Mouse (Mus musculus) CH12.LX (cell line): ENCODE measurements around the gene Ncoa6. TPM values are rescaled to one million over a fixed set of nuclear protein-coding genes. Genes with fewer than 3 reads are reported as not detected.
"Not testable (repeated sequence)": the region's sequence is repeated elsewhere in the genome, so short reads cannot be mapped to it uniquely, and the experiment has no call there.

Experiments used
- DNase-seq: peaks from one replicate; pipeline ENCODE4 v3.0.0-alpha.2; 2013; ENCODE audit errors: extremely low read depth
- H3K27ac ChIP-seq: 2 replicates; pipeline ENCODE4 v1.5.1; 2012; ENCODE audit warnings: low read depth, mild to moderate bottlenecking, control low read depth, moderate library complexity; ENCODE audit not compliant: insufficient read depth
- H3K27me3 ChIP-seq: replicated peaks from 2 replicates; pipeline ENCODE3; 2012; ENCODE audit warnings: inconsistent platforms
- H3K36me3 ChIP-seq, 2 experiments: replicated peaks in 1 of 2; 2 replicates each; pipeline versions ENCODE3 to v1.6.1; 2012; ENCODE audit warnings: inconsistent platforms in 1 of 2, low read length in 1 of 2, mild to moderate bottlenecking in 1 of 2, mixed read lengths in 1 of 2, moderate library complexity in 1 of 2; ENCODE audit not compliant: control insufficient read depth in 1 of 2, insufficient read depth in 1 of 2
- H3K4me1 ChIP-seq, 2 experiments: 2 replicates each; pipeline ENCODE4 v1.6.1; 2012; ENCODE audit warnings: inconsistent platforms in 1 of 2, moderate library complexity in 1 of 2; ENCODE audit not compliant: insufficient read depth in 2 of 2, control insufficient read depth in 1 of 2
- H3K4me2 ChIP-seq: 2 replicates; pipeline ENCODE4 v1.6.1; 2012; ENCODE audit warnings: low read depth, mild to moderate bottlenecking, control low read depth; ENCODE audit not compliant: poor library complexity, insufficient read depth, severe bottlenecking
- H3K4me3 ChIP-seq, 3 experiments: fragments of 150-350 bp in 1 of 3; sonication (generic) in 1 of 3; replicated peaks in 1 of 3; 2 replicates each; pipeline versions ENCODE3 to v1.5.1; 2011 to 2012; ENCODE audit warnings: low read depth in 2 of 3, low read length in 2 of 3, mild to moderate bottlenecking in 2 of 3, moderate library complexity in 2 of 3, control low read depth in 1 of 3, improper control_type of control experiment in 1 of 3, inconsistent platforms in 1 of 3, mixed read lengths in 1 of 3; ENCODE audit not compliant: poor library complexity in 1 of 3
- H3K79me2 ChIP-seq: replicated peaks from 2 replicates; pipeline ENCODE4 v1.6.1; 2012; ENCODE audit warnings: mild to moderate bottlenecking, moderate library complexity; ENCODE audit not compliant: control insufficient read depth, poor library complexity, insufficient read depth, severe bottlenecking; ENCODE audit errors: extremely low read depth
- H3K9ac ChIP-seq: 2 replicates; pipeline ENCODE4 v1.6.1; 2012; ENCODE audit warnings: low read depth, mild to moderate bottlenecking, control low read depth, moderate library complexity; ENCODE audit not compliant: insufficient read depth
- H3K9me3 ChIP-seq: replicated peaks from 2 replicates; pipeline ENCODE3; 2012; ENCODE audit warnings: low read length, inconsistent platforms, mixed read lengths
- BHLHE40 ChIP-seq: IDR thresholded peaks from 2 replicates; pipeline ENCODE4 v1.6.1; 2011; ENCODE audit warnings: mild to moderate bottlenecking, low read depth, low read length, improper control_type of control experiment
- CTCF ChIP-seq, 2 experiments: IDR thresholded peaks in 1 of 2; conservative IDR thresholded peaks in 1 of 2; 2 replicates each; pipeline ENCODE4 v1.5.1; 2011 to 2012; ENCODE audit warnings: low read depth in 2 of 2, low read length in 2 of 2, improper control_type of control experiment in 1 of 2, inconsistent platforms in 1 of 2, mild to moderate bottlenecking in 1 of 2, moderate library complexity in 1 of 2
- HCFC1 ChIP-seq: IDR thresholded peaks from 2 replicates; pipeline ENCODE4 v1.6.1; 2012; ENCODE audit warnings: low read depth, mild to moderate bottlenecking, inconsistent platforms, low read length, improper control_type of control experiment
- KAT2A ChIP-seq: IDR thresholded peaks from 2 replicates; pipeline ENCODE4 v1.6.1; 2012; ENCODE audit warnings: low read length, improper control_type of control experiment, inconsistent platforms; ENCODE audit not compliant: insufficient replicate concordance
- MAZ ChIP-seq: IDR thresholded peaks from 2 replicates; pipeline ENCODE4 v1.6.1; 2012; ENCODE audit warnings: low read depth, mild to moderate bottlenecking, inconsistent platforms, low read length, improper control_type of control experiment, moderate library complexity
- MEF2A ChIP-seq: IDR thresholded peaks from 2 replicates; pipeline ENCODE4 v1.6.1; 2014; ENCODE audit warnings: low read depth, mild to moderate bottlenecking, inconsistent platforms, low read length, improper control_type of control experiment, borderline replicate concordance
- MXI1 ChIP-seq: IDR thresholded peaks from 2 replicates; pipeline ENCODE4 v1.6.1; 2011; ENCODE audit warnings: mild to moderate bottlenecking, low read depth, low read length, improper control_type of control experiment
- MYC ChIP-seq: IDR thresholded peaks from 2 replicates; pipeline ENCODE4 v1.6.1; 2011; ENCODE audit warnings: low read depth, mild to moderate bottlenecking, improper control_type of control experiment, low read length
- NELFE ChIP-seq: IDR thresholded peaks from 2 replicates; pipeline ENCODE4 v1.6.1; 2011; ENCODE audit warnings: low read depth, low read length, improper control_type of control experiment
- POLR2AphosphoS2 ChIP-seq: IDR thresholded peaks from 2 replicates; pipeline ENCODE4 v1.6.1; 2011; ENCODE audit warnings: low read depth, low read length, improper control_type of control experiment
- RAD21 ChIP-seq: IDR thresholded peaks from 2 replicates; pipeline ENCODE4 v1.6.1; 2011; ENCODE audit warnings: low read depth, mild to moderate bottlenecking, low read length, improper control_type of control experiment, moderate library complexity
- RCOR1 ChIP-seq: conservative IDR thresholded peaks from 2 replicates; pipeline ENCODE4 v1.6.1; 2012; ENCODE audit warnings: low read depth, mild to moderate bottlenecking, inconsistent platforms, low read length, improper control_type of control experiment
- USF2 ChIP-seq: conservative IDR thresholded peaks from 2 replicates; pipeline ENCODE4 v1.6.1; 2011; ENCODE audit warnings: low read depth, low read length, improper control_type of control experiment
- ZC3H11A ChIP-seq: IDR thresholded peaks from 2 replicates; pipeline ENCODE4 v1.6.1; 2012; ENCODE audit warnings: low read depth, mild to moderate bottlenecking, inconsistent platforms, low read length, improper control_type of control experiment
- ZKSCAN1 ChIP-seq: IDR thresholded peaks from 2 replicates; pipeline ENCODE4 v1.6.1; 2012; ENCODE audit warnings: low read depth, inconsistent platforms, low read length, improper control_type of control experiment, borderline replicate concordance
- ZMIZ1 ChIP-seq: IDR thresholded peaks from 2 replicates; pipeline ENCODE4 v1.6.1; 2012; ENCODE audit warnings: low read depth, mild to moderate bottlenecking, inconsistent platforms, low read length, improper control_type of control experiment
- dilution Hi-C: fragments of 300-500 bp; cut with MboI; formaldehyde crosslinking; loops from 2 replicates; pipeline ENCODE4 v1.14.3; 2020; ENCODE audit warnings: low sequenced_read_pairs; ENCODE audit not compliant: extremely low pct_unique_long_range_greater_than_20kb, extremely low pct_ligation_motif_present
- in situ Hi-C: fragments of 300-500 bp; cut with MboI; formaldehyde crosslinking; loops from 3 replicates; pipeline ENCODE4 v1.14.3; 2019; ENCODE audit warnings: low sequenced_read_pairs, low pct_ligation_motif_present, low pct_unique_long_range_greater_than_20kb, mixed read lengths
- polyA plus RNA-seq: library from polyadenylated mRNA; unstranded; fragments of >175 nt; gene quantifications from 2 replicates; pipeline ENCODE4 v1.2.1, GENCODE M21; 2012; ENCODE audit warnings: low read depth; ENCODE audit not compliant: insufficient read length
- total RNA-seq, 2 experiments: library from RNA; depleted of rRNA; stranded (reverse); fragments of 300-350 nt in 1 of 2; fragments of >200 nt in 1 of 2; gene quantifications; 2 replicates each; pipeline ENCODE4 v1.2.3; 2012 to 2014

Gene Ncoa6
- total and polyA plus RNA-seq, 3 experiments: 5.4 to 20.6 (median 5.9) TPM

- peaks cover 0 to 18% of the 10 kb centered on the region in 2 experiments for H3K36me3 ChIP-seq
- H3K79me2 ChIP-seq: peaks cover 4% of the 10 kb centered on the region; the same call in 1 of the 2 replicates
- H3K27me3 ChIP-seq: no peaks in the 10 kb centered on the region
- peak; percentile 3 for DNase-seq
- no peaks in the 10 kb centered on the region for H3K4me1 ChIP-seq
- H3K27ac ChIP-seq: no peak overlapping the region
- in situ Hi-C loops: no loop called here
- H3K9ac ChIP-seq: no peak overlapping the region
- dilution Hi-C loops: no loop called here
- TF ChIP-seq MEF2A (no peak), BHLHE40 (no peak), ZC3H11A (no peak), MYC (no peak), NELFE (no peak), ZKSCAN1 (no peak), MAZ (no peak), ZMIZ1 (no peak), RCOR1 (no peak), HCFC1 (no peak), KAT2A (no peak), POLR2AphosphoS2 (no peak), CTCF (conservative IDR thresholded peaks at IDR 0.05 in 1 of 2, IDR thresholded peaks at IDR 0.05 in 1 of 2; ENCODE audit: low read depth in 2 of 2, low read length in 2 of 2) (peak in 1 of 2 experiments; percentile 37; a peak in 2 of 4 replicates), MXI1 (no peak), USF2 (no peak), RAD21 (peak; percentile 13)
- TF ChIP-seq, all 38 proteins: peak for 2
- Histone ChIP-seq H3K4me3 (no peak overlapping the region), H3K4me2 (no peak overlapping the region), H3K9me3 (no peaks in the 10 kb centered on the region)
Measured at GRCm38 (mm10) chr2:155451256-155451655, 22.4 kb downstream of the Ncoa6 start.

DNA sequence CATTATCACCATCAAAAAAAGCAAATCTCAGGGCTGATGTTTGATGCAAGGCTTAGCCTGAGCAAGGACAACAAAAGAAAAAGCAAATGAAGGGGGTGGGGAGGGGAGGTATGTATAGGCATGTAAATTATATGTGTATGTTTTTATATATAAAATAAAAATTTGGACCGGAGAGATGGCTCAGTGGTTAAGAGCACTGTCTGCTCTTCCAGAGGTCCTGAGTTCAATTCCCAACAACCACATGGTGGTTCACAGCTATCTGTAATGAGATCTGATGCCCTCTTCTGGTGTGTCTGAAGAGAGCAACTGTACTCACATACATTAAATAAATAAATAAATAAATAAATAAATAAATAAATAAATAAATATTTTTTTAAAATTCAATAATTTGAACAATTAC lies 25.8 kb downstream of the Ncoa6 start:
- H3K79me2 ChIP-seq, H3K4me1 ChIP-seq, in situ Hi-C loops, H3K27ac ChIP-seq, H3K27me3 ChIP-seq, H3K4me3 ChIP-seq, H3K4me2 ChIP-seq, DNase-seq, dilution Hi-C loops, H3K9ac ChIP-seq, H3K9me3 ChIP-seq: not testable (repeated sequence)
- H3K36me3 ChIP-seq: peaks cover 0 to 14% of the 10 kb centered on the region in 2 experiments
